Mouse (Mus musculus) erythroblast, embryonic 14.5 days (primary cell): ENCODE measurements around the gene Actl11. TPM values are rescaled to one million over a fixed set of nuclear protein-coding genes. Genes with fewer than 3 reads are reported as not detected.

Experiments
- H3K27me3 ChIP-seq: 2 replicates; pipeline ENCODE4 v1.6.1; 2012; ENCODE audit warnings: inconsistent platforms; ENCODE audit not compliant: control insufficient read depth
- H3K36me3 ChIP-seq: 2 replicates; pipeline ENCODE4 v1.6.1; 2012; ENCODE audit warnings: mild to moderate bottlenecking, inconsistent platforms; ENCODE audit not compliant: control insufficient read depth
- H3K4me1 ChIP-seq: 2 replicates; pipeline ENCODE4 v1.6.1; 2012; ENCODE audit warnings: inconsistent platforms; ENCODE audit not compliant: control insufficient read depth
- H3K4me3 ChIP-seq: replicated peaks from 2 replicates; pipeline ENCODE3; 2012; ENCODE audit warnings: moderate library complexity, mild to moderate bottlenecking, inconsistent platforms
- H3K9me3 ChIP-seq: 2 replicates; pipeline ENCODE4 v1.6.1; 2012; ENCODE audit warnings: low read length, inconsistent platforms, mixed read lengths; ENCODE audit not compliant: control insufficient read depth
- GATA1 ChIP-seq: IDR thresholded peaks from 2 replicates; pipeline ENCODE4 v1.6.1; 2012; ENCODE audit warnings: low read length, inconsistent platforms, mixed read lengths
- TAL1 ChIP-seq: IDR thresholded peaks from 3 replicates; pipeline ENCODE4 v1.6.1; 2012; ENCODE audit warnings: low read length, inconsistent platforms, mixed read lengths
- polyA plus RNA-seq: library from polyadenylated mRNA; stranded (reverse); fragments of >175 nt; gene quantifications from 2 replicates; pipeline ENCODE4 v1.2.3, GENCODE M21; 2012

Gene Actl11
- polyA plus RNA-seq, 1 experiment, result not detected

DNA sequence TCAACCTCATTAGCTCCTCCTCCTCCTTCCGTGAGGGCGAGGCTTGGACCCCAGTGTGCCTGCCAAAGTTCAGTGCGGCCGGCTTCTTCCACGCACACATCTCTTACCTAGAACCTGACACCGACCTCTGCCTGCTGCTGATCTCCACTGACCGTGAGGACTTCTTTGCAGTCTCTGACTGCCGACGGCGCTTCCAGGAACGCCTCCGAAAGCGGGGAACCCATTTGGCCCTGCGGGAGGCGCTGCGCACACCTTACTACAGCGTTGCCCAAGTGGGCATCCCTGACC is 26.7 kb upstream of the Actl11 start:
- TF ChIP-seq TAL1 (no peak), GATA1 (no peak)
- peaks cover 35% of the 10 kb centered on the region for H3K4me1 ChIP-seq
- peaks cover 6% of the 10 kb centered on the region; the same call in 1 of the 2 replicates for H3K27me3 ChIP-seq
- no peaks in the 10 kb centered on the region for H3K9me3 ChIP-seq
- H3K4me3 ChIP-seq, result no peak overlapping the region
- peaks cover 29% of the 10 kb centered on the region for H3K36me3 ChIP-seq

DNA sequence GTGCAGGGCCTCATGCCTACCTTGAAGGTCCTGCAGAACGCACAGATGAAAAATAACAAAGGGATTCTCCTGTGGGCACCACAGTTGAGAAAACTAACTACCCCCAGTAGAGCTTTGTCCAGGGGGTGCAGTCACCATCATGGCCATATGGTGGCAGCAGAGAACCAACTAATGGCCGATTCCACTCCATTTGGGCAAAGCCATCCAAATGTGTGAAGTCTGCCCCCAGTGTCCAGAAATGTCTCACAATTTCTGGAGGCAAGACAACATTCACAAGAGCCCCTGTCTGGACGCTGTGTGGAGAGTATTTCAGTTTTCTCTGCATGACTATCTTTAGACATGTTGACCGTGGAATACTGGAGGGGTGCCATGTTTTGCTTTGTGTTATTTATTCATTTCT is 23.5 kb upstream of the Actl11 start:
- no peaks in the 10 kb centered on the region for H3K9me3 ChIP-seq
- H3K27me3 ChIP-seq, result peaks cover 8% of the 10 kb centered on the region
- H3K4me3 ChIP-seq, result no peak overlapping the region
- H3K36me3 ChIP-seq, result peaks cover 27% of the 10 kb centered on the region
- peaks cover 62% of the 10 kb centered on the region for H3K4me1 ChIP-seq
- no peak for TF ChIP-seq TAL1
- TF ChIP-seq GATA1, result no peak

DNA sequence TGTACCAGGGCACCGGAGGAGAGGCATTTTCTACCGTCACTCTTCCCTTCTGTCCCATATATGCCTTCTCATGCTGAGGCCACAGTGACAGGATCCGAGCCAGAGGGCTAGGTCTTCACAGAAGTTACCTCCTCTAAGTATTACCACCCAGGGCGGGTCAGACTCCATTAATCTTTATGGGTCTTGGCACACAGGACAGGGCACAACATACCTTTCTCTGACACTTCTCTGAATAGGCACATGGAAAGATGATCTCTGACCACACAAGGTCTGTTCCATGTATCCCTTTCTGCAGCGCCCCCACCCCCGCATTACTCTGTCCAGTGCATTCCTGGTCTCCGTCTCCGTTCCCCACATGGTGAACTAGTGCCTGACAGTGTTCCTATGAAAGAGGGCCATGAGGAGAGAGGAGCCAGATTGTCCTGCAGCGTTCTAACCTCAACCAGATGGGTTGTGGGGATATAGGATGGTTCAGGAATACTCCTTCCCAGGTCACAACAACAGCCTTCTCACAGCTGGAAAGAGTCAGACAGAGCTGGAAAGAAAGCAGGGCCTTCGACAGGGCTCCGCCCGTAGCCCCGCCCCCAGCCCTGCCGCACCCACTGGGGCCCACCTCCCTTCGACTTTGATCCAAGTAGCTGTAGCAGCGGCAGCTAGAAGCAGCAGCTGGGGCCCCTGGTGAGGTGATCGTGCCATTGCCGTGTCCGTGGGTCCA is 21.9 kb upstream of the Actl11 start, which contains the start of gene Mst1r:
Gene Mst1r, plus strand, starts transcription at position 622 of the 715 bp plus-strand sequence.
- H3K36me3 ChIP-seq, result peaks cover 13% of the 10 kb centered on the region
- peak within 1 kb of the TSS; percentile 60 for H3K4me3 ChIP-seq
- no peaks in the 10 kb centered on the region for H3K9me3 ChIP-seq
- TF ChIP-seq GATA1, result no peak
- TF ChIP-seq TAL1, result no peak
- H3K4me1 ChIP-seq, result peaks cover 54% of the 10 kb centered on the region
- peaks cover 3% of the 10 kb centered on the region for H3K27me3 ChIP-seq

DNA sequence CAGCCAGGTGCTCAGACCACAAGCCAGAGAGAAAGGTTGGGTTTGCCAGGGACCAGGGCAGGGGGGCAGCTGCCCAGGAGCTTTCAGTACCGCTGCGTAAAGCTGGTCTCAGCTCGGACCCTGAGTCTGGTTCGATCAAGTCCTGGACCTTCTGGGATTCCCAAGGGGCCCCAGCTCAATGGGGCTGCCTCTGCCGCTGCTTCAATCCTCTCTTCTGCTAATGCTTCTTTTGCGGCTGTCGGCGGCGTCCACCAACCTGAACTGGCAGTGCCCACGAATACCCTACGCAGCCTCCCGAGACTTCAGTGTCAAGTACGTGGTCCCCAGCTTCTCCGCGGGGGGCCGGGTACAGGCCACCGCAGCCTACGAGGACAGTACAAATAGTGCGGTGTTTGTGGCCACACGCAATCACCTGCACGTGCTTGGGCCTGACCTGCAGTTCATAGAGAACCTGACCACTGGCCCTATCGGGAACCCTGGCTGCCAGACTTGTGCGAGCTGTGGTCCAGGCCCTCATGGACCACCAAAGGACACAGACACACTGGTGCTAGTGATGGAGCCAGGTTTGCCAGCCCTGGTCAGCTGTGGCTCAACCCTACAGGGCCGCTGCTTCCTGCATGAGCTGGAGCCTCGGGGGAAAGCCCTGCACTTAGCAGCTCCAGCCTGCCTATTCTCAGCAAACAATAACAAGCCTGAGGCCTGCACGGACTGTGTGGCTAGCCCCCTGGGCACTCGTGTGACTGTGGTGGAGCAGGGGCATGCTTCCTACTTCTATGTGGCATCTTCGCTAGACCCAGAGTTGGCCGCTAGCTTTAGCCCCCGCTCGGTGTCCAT is 21.1 kb upstream of the Actl11 start:
- Histone ChIP-seq H3K4me3 (peak overlapping the region; percentile 60), H3K9me3 (no peaks in the 10 kb centered on the region), H3K4me1 (peaks cover 50% of the 10 kb centered on the region), H3K27me3 (peaks cover 2% of the 10 kb centered on the region; the same call in 1 of the 2 replicates), H3K36me3 (peaks cover 6% of the 10 kb centered on the region)
- TF ChIP-seq TAL1, result no peak
- no peak for TF ChIP-seq GATA1

DNA sequence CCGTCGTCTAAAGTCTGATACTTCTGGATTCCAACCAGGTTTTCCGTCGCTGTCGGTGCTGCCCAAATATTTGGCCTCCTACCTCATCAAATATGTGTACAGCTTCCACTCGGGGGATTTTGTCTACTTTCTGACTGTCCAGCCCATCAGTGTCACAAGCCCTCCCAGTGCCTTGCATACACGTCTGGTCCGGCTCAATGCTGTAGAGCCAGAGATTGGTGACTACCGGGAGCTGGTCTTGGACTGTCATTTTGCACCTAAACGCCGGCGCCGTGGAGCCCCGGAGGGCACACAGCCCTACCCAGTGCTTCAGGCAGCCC is 20.5 kb upstream of the Actl11 start:
- Histone ChIP-seq H3K9me3 (no peaks in the 10 kb centered on the region), H3K4me1 (peaks cover 50% of the 10 kb centered on the region), H3K4me3 (no peak overlapping the region), H3K36me3 (peaks cover 1% of the 10 kb centered on the region), H3K27me3 (peaks cover 2% of the 10 kb centered on the region; the same call in 1 of the 2 replicates)
- no peak for TF ChIP-seq TAL1
- no peak for TF ChIP-seq GATA1

DNA sequence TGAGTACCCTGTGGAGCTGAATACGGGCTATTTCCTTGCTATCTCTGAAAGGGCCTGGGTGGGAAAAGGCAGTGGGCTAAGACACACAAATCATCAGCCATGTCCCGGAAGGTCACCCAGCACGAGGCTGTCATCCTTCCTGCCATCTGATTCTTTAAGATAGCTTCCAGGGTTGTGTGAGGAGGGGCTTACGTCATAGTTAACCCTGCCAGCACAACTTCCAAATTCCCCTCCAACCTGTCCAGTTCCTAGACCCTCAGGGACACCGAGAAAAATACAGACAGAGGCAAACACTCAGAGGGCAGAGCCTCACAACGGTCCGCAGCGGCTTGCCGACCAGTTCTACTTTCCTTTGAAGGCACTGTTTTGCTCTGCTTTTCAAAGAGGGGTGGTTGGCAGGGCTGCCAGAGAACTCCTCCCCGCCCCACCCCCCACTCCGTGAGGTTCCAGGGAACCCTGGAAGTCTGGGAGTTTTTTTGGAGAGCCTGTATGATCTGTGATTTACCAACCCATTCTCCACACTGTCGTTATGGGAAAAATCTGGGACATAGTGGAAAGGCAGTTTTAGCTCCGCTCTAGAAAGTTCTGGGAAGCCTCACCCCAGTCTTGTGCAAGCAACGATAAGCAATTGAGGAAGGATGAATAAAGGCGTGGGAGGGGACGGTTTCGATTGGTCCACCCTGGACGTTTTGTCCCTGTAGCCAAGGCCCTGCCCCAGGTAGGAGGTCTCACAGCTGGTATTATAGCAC is 19.7 kb upstream of the Actl11 start:
- H3K4me1 ChIP-seq, result peaks cover 49% of the 10 kb centered on the region
- TF ChIP-seq TAL1 (no peak), GATA1 (no peak)

DNA sequence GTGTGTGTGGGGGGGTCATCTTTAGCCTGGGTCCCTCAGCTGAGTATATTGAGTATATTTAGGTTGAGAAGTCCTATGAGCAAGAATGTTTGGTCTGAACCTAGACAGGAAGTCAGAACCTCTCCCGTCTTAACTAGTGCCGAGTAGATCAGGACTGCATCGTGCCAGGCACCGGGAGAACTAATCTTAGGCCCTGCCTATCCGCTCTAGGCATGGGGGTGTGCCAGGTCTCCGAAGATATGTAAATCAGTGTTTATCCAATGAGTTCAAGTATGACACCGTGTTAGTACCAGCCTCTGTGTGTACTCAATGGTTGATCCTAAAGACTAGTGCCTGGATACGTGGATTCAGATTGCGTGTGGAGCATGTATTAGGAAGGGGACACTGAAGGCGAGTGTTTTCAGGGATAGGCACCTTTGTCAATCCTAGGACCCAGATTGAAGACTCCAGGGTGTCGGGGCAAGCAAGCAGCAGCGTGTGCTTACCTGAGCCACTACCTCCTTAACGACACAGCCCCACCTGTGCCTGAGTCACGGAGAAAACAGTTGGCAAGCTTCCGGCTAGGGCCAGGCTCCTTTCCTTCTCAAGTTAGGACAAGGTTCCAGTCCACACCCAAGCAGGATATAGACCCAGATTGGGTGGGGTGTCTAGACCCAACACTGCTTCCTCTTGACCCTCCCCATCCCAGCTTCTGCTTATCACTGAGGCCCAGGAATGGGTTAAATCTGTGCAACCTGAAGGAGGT is 18.1 kb upstream of the Actl11 start:
- Histone ChIP-seq H3K4me1 (peaks cover 53% of the 10 kb centered on the region), H3K9me3 (no peaks in the 10 kb centered on the region), H3K27me3 (peaks cover 2% of the 10 kb centered on the region; the same call in 1 of the 2 replicates), H3K4me3 (no peak overlapping the region), H3K36me3 (no peaks in the 10 kb centered on the region; the same call in 1 of the 2 replicates)
- TF ChIP-seq TAL1, result no peak
- TF ChIP-seq GATA1, result no peak

More for the DNA sequence above, 19.7 kb upstream of the Actl11 start:
- Histone ChIP-seq H3K27me3 (peaks cover 2% of the 10 kb centered on the region; the same call in 1 of the 2 replicates), H3K36me3 (no peaks in the 10 kb centered on the region; the same call in 1 of the 2 replicates), H3K4me3 (no peak overlapping the region), H3K9me3 (no peaks in the 10 kb centered on the region)

DNA sequence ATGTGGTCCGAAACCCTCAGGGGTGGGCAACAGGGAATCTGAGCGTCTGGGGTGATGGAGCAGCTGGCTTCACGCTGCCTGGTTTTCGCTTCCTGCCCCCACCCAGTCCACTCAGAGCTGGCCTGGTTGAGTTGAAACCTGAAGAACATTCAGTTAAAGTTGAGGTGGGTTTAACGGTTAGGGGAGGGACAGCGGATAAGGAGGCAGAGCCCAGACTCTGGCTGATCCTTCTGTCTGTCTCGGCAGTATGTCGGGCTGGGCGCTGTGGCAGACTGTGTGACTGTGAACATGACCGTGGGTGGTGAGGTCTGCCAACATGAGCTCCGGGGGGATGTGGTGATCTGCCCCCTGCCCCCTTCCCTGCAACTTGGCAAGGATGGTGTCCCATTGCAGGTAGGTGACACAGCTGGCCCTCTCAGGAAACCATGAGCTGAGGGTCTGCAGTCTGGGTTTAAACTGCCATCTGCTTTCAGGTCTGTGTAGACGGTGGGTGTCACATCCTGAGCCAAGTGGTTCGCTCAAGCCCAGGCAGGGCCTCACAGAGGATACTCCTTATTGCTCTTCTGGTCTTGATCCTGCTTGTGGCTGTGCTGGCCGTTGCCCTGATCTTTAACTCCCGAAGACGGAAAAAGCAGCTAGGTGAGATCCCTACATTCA is 13.4 kb upstream of the Actl11 start:
- peaks cover 6% of the 10 kb centered on the region for H3K36me3 ChIP-seq
- peaks cover 28% of the 10 kb centered on the region for H3K4me1 ChIP-seq
- H3K4me3 ChIP-seq, result peak overlapping the region; percentile 36
- TF ChIP-seq TAL1, result no peak
- no peak for TF ChIP-seq GATA1
- H3K27me3 ChIP-seq, result no peaks in the 10 kb centered on the region
- H3K9me3 ChIP-seq, result no peaks in the 10 kb centered on the region
